Mouse (Mus musculus) lung, embryonic 16.5 days (tissue): Measurements from ENCODE around the gene Selenoo. TPM values are rescaled to one million over a fixed set of nuclear protein-coding genes. Genes with fewer than 3 reads are reported as not detected.

ENCODE experiments used
- ATAC-seq: fragments of 200-750 bp; cut with Nextera tagmentation; 2 replicates; pipeline ENCODE4 v1.8.0; 2017; ENCODE audit warnings: low read depth, mild to moderate bottlenecking, moderate library complexity
- H3K27ac ChIP-seq: fragments of 300-500 bp; sonication (generic); 2 replicates; pipeline ENCODE4 v1.5.1; 2014; ENCODE audit warnings: mild to moderate bottlenecking, control low read depth, low read length
- H3K27me3 ChIP-seq: fragments of 300-500 bp; sonication (generic); 2 replicates; pipeline ENCODE4 v1.6.1; 2014; ENCODE audit warnings: low read depth, low read length, mixed read lengths; ENCODE audit not compliant: control insufficient read depth, insufficient read depth
- H3K36me3 ChIP-seq: fragments of 300-500 bp; sonication (generic); 2 replicates; pipeline ENCODE4 v1.6.1; 2014; ENCODE audit warnings: low read length; ENCODE audit not compliant: control insufficient read depth, insufficient read depth
- H3K4me1 ChIP-seq: fragments of 300-500 bp; sonication (generic); replicated peaks from 2 replicates; pipeline ENCODE4 v1.6.1; 2014; ENCODE audit warnings: low read length, mixed read lengths; ENCODE audit not compliant: control insufficient read depth, insufficient read depth
- H3K4me2 ChIP-seq: fragments of 300-500 bp; sonication (generic); 2 replicates; pipeline ENCODE4 v1.6.1; 2014; ENCODE audit warnings: low read depth, low read length, control low read depth
- H3K4me3 ChIP-seq: fragments of 300-500 bp; sonication (generic); 2 replicates; pipeline ENCODE4 v1.5.1; 2014; ENCODE audit warnings: mild to moderate bottlenecking, low read length, control low read depth
- H3K9ac ChIP-seq: fragments of 300-500 bp; sonication (generic); 2 replicates; pipeline ENCODE4 v1.6.1; 2014; ENCODE audit warnings: low read length, control low read depth
- H3K9me3 ChIP-seq: fragments of 300-500 bp; sonication (generic); 2 replicates; pipeline ENCODE4 v1.6.1; 2016; ENCODE audit warnings: low read length; ENCODE audit not compliant: control insufficient read depth
- WGBS: fragments of 180-500 bp; shearing (Covaris S2); extraction: QIAGEN DNeasy Blood & Tissue Kit; methylation state at CpG from one replicate; pipeline ENCODE4 v1.1.7; 2014; 5-methylcytosine and 5-hydroxymethylcytosine counted together
- polyA plus RNA-seq: library from polyadenylated mRNA; unstranded; fragments of >200 nt; fragmentation: Nextera tagmentation; extraction: Ambion mirVana; gene quantifications from 2 replicates; pipeline ENCODE4 v1.2.1, GENCODE M21; 2015

The Selenoo gene
- 16.0 and 16.4 TPM in 2 replicates for polyA plus RNA-seq

DNA sequence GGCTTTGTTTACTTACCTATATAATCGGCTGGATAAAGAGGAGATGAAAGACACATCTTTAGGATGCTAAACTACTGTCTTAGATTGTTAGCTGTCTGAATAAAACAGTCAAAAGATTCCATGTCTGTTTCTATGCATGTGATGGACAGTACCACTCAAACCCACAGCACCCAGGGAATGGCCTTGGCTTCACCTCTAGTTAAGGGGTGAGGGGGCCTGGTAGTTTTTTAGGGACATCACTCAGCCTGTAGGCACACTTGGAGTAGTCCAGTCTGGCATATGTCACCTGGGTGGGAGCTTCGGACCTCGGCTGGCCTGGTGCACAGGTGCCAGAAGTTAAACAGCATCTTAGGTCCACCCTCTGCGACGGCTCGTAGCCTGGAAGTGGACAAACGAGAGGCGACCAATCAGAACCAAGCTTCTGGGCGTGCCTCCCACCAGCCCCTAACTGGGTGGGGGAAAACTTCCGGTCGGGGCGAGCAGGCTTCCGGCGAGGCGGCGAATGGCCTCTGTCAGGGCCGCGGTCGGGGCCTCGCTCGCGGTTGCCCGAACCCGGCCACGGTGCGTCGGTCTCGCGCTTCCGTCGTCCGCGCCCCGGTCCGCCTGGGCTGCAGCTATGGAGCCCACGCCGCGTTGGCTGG lies at the start of gene Selenoo:
Gene Selenoo (plus strand): TSS at position 478 of the 641 bp plus-strand sequence.
- peak; percentile 97 for ATAC-seq
- Histone ChIP-seq H3K9me3 (no peaks in the 10 kb centered on the region), H3K27me3 (no peaks in the 10 kb centered on the region)

DNA sequence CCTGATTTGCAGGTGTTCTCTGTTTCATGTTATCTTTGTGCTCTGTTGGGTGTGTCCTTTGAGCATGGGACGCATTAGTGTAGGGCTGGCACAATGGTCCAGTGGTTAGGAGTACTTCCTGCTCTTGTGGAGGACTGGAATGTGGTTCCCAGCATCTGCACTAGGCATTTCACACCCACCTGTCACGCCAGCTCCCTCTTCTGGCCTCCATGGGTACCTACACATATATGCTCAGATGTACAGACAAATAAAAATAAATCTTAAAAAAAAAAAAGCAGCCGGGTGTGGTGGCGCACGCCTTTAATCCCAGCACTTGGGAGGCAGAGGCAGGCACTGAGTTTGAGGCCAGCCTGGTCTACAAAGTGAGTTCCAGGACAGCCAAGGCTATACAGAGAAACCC lies 44.5 kb upstream of the Selenoo start:
- Histone ChIP-seq H3K4me3 (no peak overlapping the region), H3K4me2 (no peak overlapping the region), H3K4me1 (no peaks in the 10 kb centered on the region), H3K9me3 (peaks cover 4% of the 10 kb centered on the region; the same call in 1 of the 2 replicates), H3K36me3 (no peaks in the 10 kb centered on the region), H3K9ac (no peak overlapping the region), H3K27me3 (no peaks in the 10 kb centered on the region), H3K27ac (no peak overlapping the region)
- WGBS: 71% methylated on average over 5 of the region's 5 CpGs
- ATAC-seq: no peak

More for the DNA sequence above, at the start of gene Selenoo:
- H3K4me1 ChIP-seq: peaks cover 13% of the 10 kb centered on the region
- H3K4me3 ChIP-seq: peak within 1 kb of the TSS; percentile 94
- 1% methylated on average over 36 of the region's 38 CpGs for WGBS
- peaks cover 32% of the 10 kb centered on the region for H3K36me3 ChIP-seq
- peak within 1 kb of the TSS; percentile 83 for H3K27ac ChIP-seq
- H3K9ac ChIP-seq: peak within 1 kb of the TSS; percentile 95
- H3K4me2 ChIP-seq: peak within 1 kb of the TSS; percentile 97

DNA sequence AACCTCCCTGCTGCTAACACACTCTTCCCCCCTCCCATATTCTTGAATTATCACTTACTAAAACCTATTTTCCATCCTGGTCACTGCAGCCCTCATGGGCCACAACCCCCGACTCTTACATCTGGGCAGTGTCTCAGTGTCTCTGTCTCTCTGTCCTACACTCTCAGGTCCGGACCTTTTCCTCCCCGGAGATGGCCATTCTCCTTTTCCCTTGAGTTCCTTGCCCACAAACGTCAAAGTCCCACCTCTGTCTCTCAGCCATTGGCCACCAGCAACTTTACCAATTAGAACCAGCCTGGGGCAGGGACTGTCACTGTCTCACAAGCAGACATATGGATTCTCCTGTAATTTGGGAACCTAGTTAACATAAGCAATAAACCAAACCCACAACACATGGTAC lies 42.5 kb upstream of the Selenoo start:
- Histone ChIP-seq H3K4me2 (no peak overlapping the region), H3K27ac (no peak overlapping the region), H3K9me3 (peaks cover 4% of the 10 kb centered on the region; the same call in 1 of the 2 replicates), H3K9ac (no peak overlapping the region), H3K36me3 (no peaks in the 10 kb centered on the region), H3K4me3 (no peak overlapping the region), H3K4me1 (no peaks in the 10 kb centered on the region), H3K27me3 (no peaks in the 10 kb centered on the region)
- no peak for ATAC-seq
- WGBS: 71% methylated on average over 4 of the region's 4 CpGs

DNA sequence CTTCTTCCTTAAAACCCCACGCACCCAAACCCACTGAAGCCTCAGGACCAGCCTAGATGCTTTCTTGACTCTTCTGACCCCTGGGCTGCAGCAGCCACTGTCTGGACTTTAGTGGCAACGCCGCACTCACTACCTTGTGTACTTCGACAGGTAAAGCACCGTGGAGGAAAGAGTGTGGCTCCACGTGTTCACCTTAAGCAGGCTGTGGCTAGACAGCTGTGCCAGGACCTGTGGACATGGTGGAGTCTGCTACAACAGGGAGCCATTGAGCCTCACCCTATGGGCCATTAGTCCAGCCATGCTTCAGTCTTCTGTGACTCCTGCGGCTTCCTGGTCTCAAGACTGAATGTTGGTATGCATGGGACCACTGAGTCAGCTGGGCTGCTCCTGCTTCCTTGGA lies 34.2 kb upstream of the Selenoo start:
- Histone ChIP-seq H3K27ac (no peak overlapping the region), H3K4me3 (no peak overlapping the region), H3K4me1 (no peaks in the 10 kb centered on the region; the same call in 1 of the 2 replicates), H3K27me3 (peaks cover 18% of the 10 kb centered on the region), H3K36me3 (no peaks in the 10 kb centered on the region), H3K9me3 (no peaks in the 10 kb centered on the region), H3K4me2 (no peak overlapping the region), H3K9ac (no peak overlapping the region)
- no peak for ATAC-seq
- 86% methylated on average over 7 of the region's 7 CpGs for WGBS

DNA sequence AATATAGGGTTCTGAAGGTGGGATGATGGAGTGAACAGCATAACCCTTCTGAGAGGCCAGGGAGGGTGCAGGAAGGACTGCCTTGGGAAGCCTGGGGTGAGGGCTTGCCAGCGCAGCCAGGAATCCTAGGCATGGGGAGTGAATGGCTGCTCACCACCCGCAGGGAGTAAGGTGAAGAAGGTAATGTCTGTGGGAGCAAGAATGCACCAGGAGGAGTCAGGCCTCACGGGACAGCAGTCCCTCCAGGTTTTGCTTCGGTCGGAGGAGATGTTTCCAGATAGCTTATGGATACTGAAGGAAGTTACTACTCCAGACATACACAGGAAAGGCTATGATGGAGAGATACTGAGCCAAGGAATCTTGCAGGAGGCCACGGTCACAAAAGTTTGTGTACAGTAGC lies 30.1 kb upstream of the Selenoo start:
- Histone ChIP-seq H3K9me3 (no peaks in the 10 kb centered on the region), H3K36me3 (no peaks in the 10 kb centered on the region), H3K27me3 (peaks cover 36% of the 10 kb centered on the region), H3K27ac (no peak overlapping the region), H3K4me3 (no peak overlapping the region), H3K4me2 (no peak overlapping the region), H3K9ac (no peak overlapping the region), H3K4me1 (no peaks in the 10 kb centered on the region; the same call in 1 of the 2 replicates)
- no peak for ATAC-seq
- 26% methylated on average over 6 of the region's 6 CpGs for WGBS

DNA sequence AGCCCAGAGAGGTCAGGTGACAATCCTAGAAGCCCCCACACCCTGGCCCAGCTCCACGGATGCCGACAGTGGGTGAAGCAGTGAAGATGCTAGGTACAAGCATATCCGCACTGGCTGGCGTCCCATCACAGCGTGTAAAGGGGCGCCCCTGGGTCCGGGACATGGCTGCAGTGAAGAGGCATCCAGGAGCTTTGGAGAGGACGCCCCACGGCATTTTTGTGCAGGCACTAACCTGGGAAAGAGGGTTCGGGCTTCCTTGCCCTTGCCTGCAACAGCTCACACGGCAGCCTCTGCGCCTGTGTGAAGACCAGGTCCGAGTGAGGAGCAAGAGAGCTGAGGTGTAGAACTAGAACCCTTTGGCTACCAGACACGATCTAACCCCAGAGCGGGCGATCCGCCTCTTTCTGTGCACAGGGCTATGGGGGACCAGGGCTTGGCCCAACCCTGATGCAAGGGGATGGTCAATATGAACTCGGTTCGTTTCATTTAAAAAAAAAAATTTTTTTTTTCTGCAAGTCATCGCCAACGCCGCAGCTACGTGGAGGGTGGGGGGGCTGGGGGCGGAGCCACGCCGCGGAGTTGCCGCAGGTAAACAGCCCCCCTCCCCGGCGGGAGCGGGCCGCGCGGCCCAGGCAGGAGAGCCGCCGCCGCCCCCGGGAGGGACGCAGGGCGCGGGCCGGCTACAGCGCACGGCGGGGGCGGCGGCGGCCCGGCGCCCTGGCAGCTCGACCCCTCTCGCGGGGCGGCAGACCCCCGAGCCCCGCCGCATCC lies 29.5 kb upstream of the Selenoo start, which contains the start of gene Panx2:
Gene Panx2 (plus strand): TSS at position 574 of the 771 bp plus-strand sequence.
- no peaks in the 10 kb centered on the region for H3K9me3 ChIP-seq
- under 1% methylated on average over 47 of the region's 57 CpGs for WGBS
- peak within 1 kb of the TSS; percentile 61 for H3K9ac ChIP-seq
- H3K27ac ChIP-seq: no peak within 1 kb of the TSS
- no peaks in the 10 kb centered on the region; the same call in 1 of the 2 replicates for H3K4me1 ChIP-seq
- peaks cover 36% of the 10 kb centered on the region for H3K27me3 ChIP-seq
- H3K4me3 ChIP-seq: peak within 1 kb of the TSS; percentile 51
- ATAC-seq: 0 out of 2 replicates have a peak, but pooled peaks have one; percentile 21
- H3K36me3 ChIP-seq: no peaks in the 10 kb centered on the region
- peak within 1 kb of the TSS; percentile 86 for H3K4me2 ChIP-seq

DNA sequence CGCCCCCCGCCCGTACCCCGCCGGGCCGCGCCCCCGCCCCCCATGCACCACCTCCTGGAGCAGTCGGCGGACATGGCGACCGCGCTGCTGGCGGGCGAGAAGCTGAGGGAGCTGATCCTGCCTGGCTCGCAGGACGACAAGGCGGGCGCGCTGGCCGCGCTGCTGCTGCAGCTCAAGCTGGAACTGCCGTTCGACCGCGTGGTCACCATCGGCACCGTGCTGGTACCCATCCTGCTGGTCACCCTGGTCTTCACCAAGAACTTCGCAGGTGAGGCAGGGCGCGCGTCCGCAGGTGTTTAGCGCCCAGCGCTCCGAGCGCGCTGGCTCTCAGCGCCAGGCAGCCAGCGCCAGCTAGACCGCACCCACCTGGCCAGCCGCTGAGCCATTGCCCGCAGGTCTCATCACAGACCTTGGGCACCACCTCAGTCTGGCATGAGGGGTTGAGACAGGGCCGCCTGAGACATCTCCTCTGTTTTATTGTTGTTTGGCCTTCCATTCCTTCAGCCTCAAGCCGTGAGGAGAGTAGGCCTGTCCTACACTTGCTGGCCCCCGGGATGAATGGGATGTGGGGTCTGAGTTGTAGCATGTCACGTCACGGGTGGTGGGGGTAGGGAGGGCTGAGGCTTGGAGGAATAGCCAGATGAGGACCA lies 28.7 kb upstream of the Selenoo start:
- under 1% methylated on average over 33 of the region's 48 CpGs for WGBS
- H3K27ac ChIP-seq: no peak overlapping the region
- peak; percentile 29; the same call in 1 of the 2 replicates for ATAC-seq

DNA sequence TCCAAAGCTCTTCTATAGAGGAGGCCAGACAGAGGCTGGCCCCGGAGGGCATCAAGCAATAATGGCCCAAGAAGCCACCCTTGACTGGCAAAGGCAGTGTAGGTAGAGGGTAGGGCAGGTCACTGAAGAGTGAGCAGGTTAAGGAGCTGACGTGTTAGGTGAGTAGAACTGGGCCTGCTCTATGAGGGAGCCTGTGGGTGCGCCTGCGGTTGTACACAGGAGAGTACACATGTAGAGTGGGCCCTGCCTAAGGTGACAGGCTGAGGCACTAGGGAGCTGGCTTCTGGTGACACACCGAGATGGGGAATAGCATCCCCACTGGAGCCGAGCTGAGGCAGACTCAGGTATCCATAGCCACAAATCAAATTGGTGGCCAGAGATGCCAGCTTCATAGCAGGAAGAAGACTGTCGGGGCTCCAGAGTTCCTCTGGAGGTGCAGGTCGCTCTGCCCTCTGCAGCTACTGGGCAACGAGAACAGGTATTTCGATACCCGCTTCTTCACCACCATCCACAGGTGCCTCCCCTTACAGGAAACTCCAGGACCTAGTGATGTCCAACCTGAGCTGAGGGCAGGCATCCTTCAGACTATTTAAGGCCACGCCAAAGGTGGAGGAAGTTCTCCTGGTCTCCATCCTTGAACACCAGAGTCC lies 27.9 kb upstream of the Selenoo start:
- H3K4me1 ChIP-seq: no peaks in the 10 kb centered on the region; the same call in 1 of the 2 replicates
- no peaks in the 10 kb centered on the region for H3K9me3 ChIP-seq
- H3K4me3 ChIP-seq: no peak overlapping the region
- 81% methylated on average over 12 of the region's 12 CpGs for WGBS
- no peak overlapping the region for H3K9ac ChIP-seq
- H3K27me3 ChIP-seq: peaks cover 37% of the 10 kb centered on the region
- H3K27ac ChIP-seq: no peak overlapping the region
- H3K4me2 ChIP-seq: no peak overlapping the region; the same call in 1 of the 2 replicates
- no peak for ATAC-seq
- no peaks in the 10 kb centered on the region for H3K36me3 ChIP-seq

More for the DNA sequence above, 28.7 kb upstream of the Selenoo start:
- Histone ChIP-seq H3K4me2 (peak overlapping the region; percentile 86), H3K9ac (peak overlapping the region; percentile 61), H3K27me3 (peaks cover 36% of the 10 kb centered on the region), H3K36me3 (no peaks in the 10 kb centered on the region), H3K4me3 (peak overlapping the region; percentile 51), H3K4me1 (no peaks in the 10 kb centered on the region; the same call in 1 of the 2 replicates), H3K9me3 (no peaks in the 10 kb centered on the region)
